Mouse (Mus musculus) lung, embryonic 14.5 days (tissue): Measurements from ENCODE around the gene Itga11. TPM values are rescaled to one million over a fixed set of nuclear protein-coding genes. Genes with fewer than 3 reads are reported as not detected.

Source experiments
- ATAC-seq: fragments of 200-750 bp; cut with Nextera tagmentation; 2 replicates; pipeline ENCODE4 v1.8.0; 2017; ENCODE audit warnings: mild to moderate bottlenecking, moderate TSS enrichment, moderate library complexity; ENCODE audit not compliant: insufficient read depth
- DNase-seq: peaks from one replicate; pipeline ENCODE4 v3.0.0-alpha.2; 2015
- H3K27ac ChIP-seq: fragments of 300-500 bp; sonication (generic); 2 replicates; pipeline ENCODE4 v1.5.1; 2014; ENCODE audit warnings: low read depth, mild to moderate bottlenecking, moderate library complexity
- H3K27me3 ChIP-seq: fragments of 300-500 bp; sonication (generic); 2 replicates; pipeline ENCODE4 v1.6.1; 2014; ENCODE audit warnings: low read length, control low read depth; ENCODE audit not compliant: insufficient read depth
- H3K36me3 ChIP-seq: fragments of 300-500 bp; sonication (generic); 2 replicates; pipeline ENCODE4 v1.6.1; 2014; ENCODE audit warnings: control low read depth; ENCODE audit not compliant: insufficient read depth
- H3K4me1 ChIP-seq: fragments of 300-500 bp; sonication (generic); 2 replicates; pipeline ENCODE4 v1.6.1; 2014; ENCODE audit warnings: antibody characterized with exemption, control low read depth; ENCODE audit not compliant: insufficient read depth
- H3K4me2 ChIP-seq: fragments of 300-500 bp; sonication (generic); 2 replicates; pipeline ENCODE4 v1.6.1; 2014; ENCODE audit warnings: mild to moderate bottlenecking
- H3K4me3 ChIP-seq: fragments of 300-500 bp; sonication (generic); 2 replicates; pipeline ENCODE4 v1.5.1; 2014; ENCODE audit warnings: low read depth, low read length
- H3K9ac ChIP-seq: fragments of 300-500 bp; sonication (generic); 2 replicates; pipeline ENCODE4 v1.6.1; 2014
- H3K9me3 ChIP-seq: fragments of 300-500 bp; sonication (generic); 2 replicates; pipeline ENCODE4 v1.6.1; 2016; ENCODE audit warnings: low read depth, low read length, control low read depth
- CTCF ChIP-seq: IDR thresholded peaks from 2 replicates; pipeline ENCODE4 v1.5.1; 2016; ENCODE audit warnings: antibody characterized with exemption, low read depth
- WGBS: fragments of 180-500 bp; shearing (Covaris S2); extraction: QIAGEN DNeasy Blood & Tissue Kit; methylation state at CpG from one replicate; pipeline ENCODE4 v1.1.7; 2014; 5-methylcytosine and 5-hydroxymethylcytosine counted together
- polyA plus RNA-seq: library from polyadenylated mRNA; unstranded; fragments of >200 nt; fragmentation: Nextera tagmentation; extraction: Ambion mirVana; gene quantifications from 2 replicates; pipeline ENCODE4 v1.2.1, GENCODE M21; 2014

The Itga11 gene
- polyA plus RNA-seq, 1 experiment from 2014 or later = 0.49 TPM

GRCm38 (mm10) chr9:62664115-62664725 is 13.4 kb upstream of the Itga11 start:
- H3K27ac ChIP-seq = no peak overlapping the region
- peaks cover 6% of the 10 kb centered on the region for H3K4me1 ChIP-seq
- no peaks in the 10 kb centered on the region for H3K27me3 ChIP-seq
- no peaks in the 10 kb centered on the region for H3K9me3 ChIP-seq
- peak; percentile 73 for DNase-seq
- ATAC-seq = 0 out of 2 replicates have a peak, but pooled peaks have one; percentile 29
- no peak overlapping the region for H3K4me3 ChIP-seq
- H3K9ac ChIP-seq = no peak overlapping the region
- WGBS = 22% methylated on average over 10 of the region's 10 CpGs
- H3K4me2 ChIP-seq = no peak overlapping the region
- no peak for TF ChIP-seq CTCF
- no peaks in the 10 kb centered on the region for H3K36me3 ChIP-seq

GRCm38 (mm10) chr9:62665892-62666291 is 11.7 kb upstream of the Itga11 start:
- Histone ChIP-seq H3K9me3 (no peaks in the 10 kb centered on the region), H3K9ac (no peak overlapping the region), H3K4me1 (peaks cover 6% of the 10 kb centered on the region), H3K4me2 (no peak overlapping the region), H3K4me3 (no peak overlapping the region), H3K27ac (no peak overlapping the region), H3K27me3 (no peaks in the 10 kb centered on the region), H3K36me3 (no peaks in the 10 kb centered on the region)
- DNase-seq (no peak), ATAC-seq (no peak)
- whole genome bisulfite sequencing = 37% methylated on average over 4 of the region's 4 CpGs
- TF ChIP-seq CTCF = no peak

GRCm38 (mm10) chr9:62668503-62668902 is 9.1 kb upstream of the Itga11 start:
- TF ChIP-seq CTCF = no peak
- H3K4me1 ChIP-seq = peaks cover 6% of the 10 kb centered on the region
- DNase-seq (no peak), ATAC-seq (peak; percentile 28; the same call in 1 of the 2 replicates)
- H3K9ac ChIP-seq = no peak overlapping the region
- no peak overlapping the region for H3K4me2 ChIP-seq
- no peaks in the 10 kb centered on the region for H3K27me3 ChIP-seq
- no peak overlapping the region for H3K4me3 ChIP-seq
- H3K27ac ChIP-seq = no peak overlapping the region
- H3K9me3 ChIP-seq = no peaks in the 10 kb centered on the region
- 82% methylated on average over 4 of the region's 4 CpGs for WGBS
- no peaks in the 10 kb centered on the region for H3K36me3 ChIP-seq

GRCm38 (mm10) chr9:62673241-62673640 is 4.4 kb upstream of the Itga11 start:
- ATAC-seq (no peak), DNase-seq (no peak)
- Histone ChIP-seq H3K4me3 (no peak overlapping the region), H3K4me1 (peaks cover 5% of the 10 kb centered on the region), H3K9me3 (no peaks in the 10 kb centered on the region), H3K4me2 (no peak overlapping the region), H3K27me3 (peaks cover 12% of the 10 kb centered on the region; the same call in 1 of the 2 replicates), H3K9ac (no peak overlapping the region), H3K27ac (no peak overlapping the region), H3K36me3 (no peaks in the 10 kb centered on the region)
- no peak for TF ChIP-seq CTCF
- WGBS = 76% methylated on average over 7 of the region's 7 CpGs

- TF ChIP-seq CTCF = no peak
- Histone ChIP-seq H3K4me2 (no peak overlapping the region), H3K27ac (no peak overlapping the region), H3K4me1 (peaks cover 9% of the 10 kb centered on the region), H3K4me3 (no peak overlapping the region), H3K9ac (no peak overlapping the region), H3K27me3 (peaks cover 26% of the 10 kb centered on the region), H3K36me3 (no peaks in the 10 kb centered on the region), H3K9me3 (no peaks in the 10 kb centered on the region)
- DNase-seq (no peak), ATAC-seq (no peak)
- WGBS = 84% methylated on average over 1 of the region's 1 CpGs
Observed at GRCm38 (mm10) chr9:62675172-62675571, 2.5 kb upstream of the Itga11 start.

GRCm38 (mm10) chr9:62678550-62679155 is 1.0 kb downstream of the Itga11 start:
- TF ChIP-seq CTCF = no peak
- Histone ChIP-seq H3K4me2 (peak overlapping the region; percentile 94), H3K27me3 (peaks cover 26% of the 10 kb centered on the region), H3K9me3 (no peaks in the 10 kb centered on the region), H3K9ac (peak overlapping the region; percentile 31; the same call in 1 of the 2 replicates), H3K36me3 (no peaks in the 10 kb centered on the region), H3K4me3 (peak overlapping the region; percentile 41), H3K4me1 (peaks cover 9% of the 10 kb centered on the region), H3K27ac (no peak overlapping the region)
- DNase-seq (peak; percentile 44), ATAC-seq (peak; percentile 31; the same call in 1 of the 2 replicates)
- 7% methylated on average over 22 of the region's 22 CpGs for WGBS

- DNase-seq = no peak
- no peak for ATAC-seq
- Histone ChIP-seq H3K9ac (no peak overlapping the region), H3K4me1 (peaks cover 9% of the 10 kb centered on the region), H3K9me3 (no peaks in the 10 kb centered on the region), H3K36me3 (no peaks in the 10 kb centered on the region), H3K4me2 (no peak overlapping the region), H3K27ac (no peak overlapping the region), H3K27me3 (peaks cover 26% of the 10 kb centered on the region), H3K4me3 (no peak overlapping the region)
- WGBS = 69% methylated on average over 4 of the region's 4 CpGs
- no peak for TF ChIP-seq CTCF
Observed at GRCm38 (mm10) chr9:62679398-62679797, 1.8 kb downstream of the Itga11 start.
